Mouse (Mus musculus): ENCODE data around the gene Ccsap. TPM values are rescaled to one million over a fixed set of nuclear protein-coding genes. Genes with fewer than 3 reads are reported as not detected.

Ccsap gene
- polyA plus RNA-seq, 1 experiment from 2014 or later, result 4.8 TPM

Other genes with a start within 250 kb of the Ccsap start
- gene Rhou, start 206.3 kb downstream of the Ccsap start, polyA plus RNA-seq (2015; fragmentation: Nextera tagmentation; extraction: Ambion mirVana), result 11.6 and 12.3 TPM in 2 replicates
- gene Rab4a, start 54.2 kb downstream of the Ccsap start, polyA plus RNA-seq (2015; fragmentation: Nextera tagmentation; extraction: Ambion mirVana), result 86.1 and 87.4 TPM in 2 replicates
- 11.8 and 166 TPM in 2 replicates for gene Acta1, start 34.5 kb upstream of the Ccsap start, polyA plus RNA-seq (2015; fragmentation: Nextera tagmentation; extraction: Ambion mirVana)
- 18.3 and 22.0 TPM in 2 replicates for gene Nup133, start 89.1 kb upstream of the Ccsap start, polyA plus RNA-seq (2015; fragmentation: Nextera tagmentation; extraction: Ambion mirVana)
- 14.6 TPM in 2 replicates for gene Abcb10, start 122.9 kb upstream of the Ccsap start, polyA plus RNA-seq (2015; fragmentation: Nextera tagmentation; extraction: Ambion mirVana)
- gene Taf5l, start 161.2 kb upstream of the Ccsap start, polyA plus RNA-seq (2015; fragmentation: Nextera tagmentation; extraction: Ambion mirVana), result 18.6 and 20.7 TPM in 2 replicates
- 2.6 and 4.7 TPM in 2 replicates for gene Urb2, start 161.3 kb upstream of the Ccsap start, polyA plus RNA-seq (2015; fragmentation: Nextera tagmentation; extraction: Ambion mirVana)